ENCODE assay signal across 8 mouse cellular contexts in genomic region chr16:77535021-77535420, GRCm38 (mm10).
DNase-seq lines count a peak whose midpoint lies in the region; ATAC-seq and TF ChIP-seq lines count a peak whose summit lies in the region.

No protein-coding gene starts in this region.

- no peaks in the 10 kb centered on the region for H3K27me3 ChIP-seq in forebrain, postnatal 0 days (ENCODE audit: insufficient read depth, low read length)
- H3K27me3 ChIP-seq in forebrain, embryonic 10.5 days (ENCODE audit: poor library complexity, severe bottlenecking): no peaks in the 10 kb centered on the region
- no peaks in the 10 kb centered on the region for H3K27me3 ChIP-seq in neural tube, embryonic 13.5 days
- no peaks in the 10 kb centered on the region for H3K27me3 ChIP-seq in hindbrain, embryonic 15.5 days

- 86% methylated on average over 3 of the region's 3 CpGs for WGBS in forebrain, postnatal 0 days
- 89% methylated on average over 1 of the region's 3 CpGs for WGBS in forebrain, embryonic 10.5 days
- 100% methylated on average over 3 of the region's 3 CpGs for WGBS in neural tube, embryonic 13.5 days
- WGBS in hindbrain, embryonic 15.5 days: 77% methylated on average over 3 of the region's 3 CpGs

- H3K9me3 ChIP-seq in forebrain, postnatal 0 days (ENCODE audit: low read length): no peaks in the 10 kb centered on the region
- H3K9me3 ChIP-seq in forebrain, embryonic 10.5 days: no peaks in the 10 kb centered on the region
- H3K9me3 ChIP-seq in neural tube, embryonic 13.5 days: 0 out of 2 replicates have a peak, but pooled peaks cover 3% of the 10 kb centered on the region
- H3K9me3 ChIP-seq in hindbrain, embryonic 15.5 days: no peaks in the 10 kb centered on the region

- H3K4me3 ChIP-seq in forebrain, postnatal 0 days (ENCODE audit: low read depth, low read length): no peak overlapping the region
- no peak overlapping the region for H3K4me3 ChIP-seq in forebrain, embryonic 10.5 days
- no peak overlapping the region for H3K4me3 ChIP-seq in neural tube, embryonic 13.5 days
- no peak overlapping the region for H3K4me3 ChIP-seq in hindbrain, embryonic 15.5 days

- TF ChIP-seq CTCF in forebrain, postnatal 0 days (IDR thresholded peaks at IDR 0.05; ENCODE audit: low read depth): peak; percentile 76

- no peak overlapping the region for H3K9ac ChIP-seq in forebrain, postnatal 0 days
- H3K9ac ChIP-seq in neural tube, embryonic 13.5 days: no peak overlapping the region
- H3K9ac ChIP-seq in hindbrain, embryonic 15.5 days: no peak overlapping the region

- peak; percentile 68 for DNase-seq in forebrain, postnatal 0 days
- DNase-seq in forebrain, embryonic 10.5 days (ENCODE audit: extremely low spot score, low spot score): no peak
- no peak for DNase-seq in neural tube, embryonic 10.5 days (ENCODE audit: extremely low spot score, low spot score)
- peak; percentile 29 for DNase-seq in telencephalon, adult 2 months (ENCODE audit: low read depth, low spot score)
- no peak for DNase-seq in c-Kit-positive CD71-positive TER-119-positive erythroid progenitor cells, embryonic 14.5 days (ENCODE audit: low spot score)
- no peak for DNase-seq in MN1 (ENCODE audit: low spot score)

- H3K27ac ChIP-seq in forebrain, postnatal 0 days (ENCODE audit: low read depth, low read length): no peak overlapping the region
- no peak overlapping the region for H3K27ac ChIP-seq in forebrain, embryonic 10.5 days
- peak overlapping the region; percentile 86 for H3K27ac ChIP-seq in neural tube, embryonic 13.5 days (replicated peaks)
- peak overlapping the region; percentile 71; the same call in 1 of the 2 replicates for H3K27ac ChIP-seq in hindbrain, embryonic 15.5 days (replicated peaks)

- H3K4me2 ChIP-seq in forebrain, postnatal 0 days (ENCODE audit: low read depth): no peak overlapping the region
- H3K4me2 ChIP-seq in neural tube, embryonic 13.5 days: no peak overlapping the region
- no peak overlapping the region for H3K4me2 ChIP-seq in hindbrain, embryonic 15.5 days

- ATAC-seq in forebrain, postnatal 0 days: no peak
- ATAC-seq in neural tube, embryonic 13.5 days (ENCODE audit: low read depth): no peak
- ATAC-seq in hindbrain, embryonic 15.5 days (ENCODE audit: low FRiP score, low read depth): no peak

- no peaks in the 10 kb centered on the region for H3K36me3 ChIP-seq in forebrain, postnatal 0 days (ENCODE audit: insufficient read depth)
- H3K36me3 ChIP-seq in forebrain, embryonic 10.5 days (replicated peaks): peaks cover 7% of the 10 kb centered on the region; the same call in 1 of the 2 replicates
- H3K36me3 ChIP-seq in neural tube, embryonic 13.5 days: 0 out of 2 replicates have a peak, but pooled peaks cover 4% of the 10 kb centered on the region
- H3K36me3 ChIP-seq in hindbrain, embryonic 15.5 days: no peaks in the 10 kb centered on the region

- no peaks in the 10 kb centered on the region for H3K4me1 ChIP-seq in forebrain, postnatal 0 days (ENCODE audit: insufficient read depth)
- H3K4me1 ChIP-seq in forebrain, embryonic 10.5 days: peaks cover 10% of the 10 kb centered on the region; the same call in 1 of the 2 replicates
- H3K4me1 ChIP-seq in neural tube, embryonic 13.5 days (replicated peaks): peaks cover 39% of the 10 kb centered on the region
- peaks cover 8% of the 10 kb centered on the region for H3K4me1 ChIP-seq in hindbrain, embryonic 15.5 days (replicated peaks)

Comparison
In these comparisons a context has a peak if more than half of its experiments do, and no peak if none do; other contexts are left out.
1. DNase-seq: peak in forebrain, postnatal 0 days (single experiment) and telencephalon, adult 2 months (single experiment); none in forebrain, embryonic 10.5 days (single experiment), neural tube, embryonic 10.5 days (single experiment), c-Kit-positive CD71-positive TER-119-positive erythroid progenitor cells, embryonic 14.5 days (single experiment) and MN1 (single experiment).
2. H3K27ac ChIP-seq: peak in neural tube, embryonic 13.5 days (single experiment) and hindbrain, embryonic 15.5 days (single experiment); none in forebrain, postnatal 0 days (single experiment) and forebrain, embryonic 10.5 days (single experiment).